Mouse (Mus musculus) thymus, postnatal 14 days (tissue): ENCODE results near the gene Cabin1.
A peak's percentile ranks its signal among the peaks of the same experiment; 100 is the strongest.

Experiments
- DNase-seq: peaks from one replicate; pipeline ENCODE4 v3.0.0; 2021

The Cabin1 gene

GRCm38 (mm10) chr10:75661876-75662275 lies 102.3 kb downstream of the Cabin1 start:
- no peak for DNase-seq

GRCm38 (mm10) chr10:75661381-75661780 lies 102.8 kb downstream of the Cabin1 start:
- no peak for DNase-seq

- DNase-seq, result no peak
These were observed 106.4 kb downstream of the Cabin1 start for GRCm38 (mm10) chr10:75657772-75658171.

GRCm38 (mm10) chr10:75657165-75657564 lies 107.0 kb downstream of the Cabin1 start:
- no peak for DNase-seq

GRCm38 (mm10) chr10:75654053-75654452 lies 110.1 kb downstream of the Cabin1 start:
- no peak for DNase-seq

GRCm38 (mm10) chr10:75651381-75652068 lies 112.6 kb downstream of the Cabin1 start:
- DNase-seq, result no peak

- no peak for DNase-seq
These were observed 113.7 kb downstream of the Cabin1 start for GRCm38 (mm10) chr10:75650306-75650902.

- no peak for DNase-seq
These were observed 114.6 kb downstream of the Cabin1 start for GRCm38 (mm10) chr10:75649406-75649995.

- DNase-seq, result no peak
These were observed 115.1 kb downstream of the Cabin1 start for GRCm38 (mm10) chr10:75649001-75649400.

- DNase-seq, result no peak
These were observed 116.0 kb downstream of the Cabin1 start for GRCm38 (mm10) chr10:75648091-75648490.

GRCm38 (mm10) chr10:75647362-75647761 lies 116.8 kb downstream of the Cabin1 start:
- DNase-seq, result no peak

- DNase-seq, result no peak
These were observed 117.7 kb downstream of the Cabin1 start for GRCm38 (mm10) chr10:75646406-75646805.

GRCm38 (mm10) chr10:75645616-75646015 lies 118.5 kb downstream of the Cabin1 start:
- DNase-seq, result no peak

- peak; percentile 80 for DNase-seq
These were observed 120.3 kb downstream of the Cabin1 start, which contains the start of gene Susd2 for GRCm38 (mm10) chr10:75643741-75644343. TSS of gene Susd2 (minus strand) at chr10:75644008.

GRCm38 (mm10) chr10:75642891-75643290 lies 121.2 kb downstream of the Cabin1 start:
- DNase-seq, result no peak

GRCm38 (mm10) chr10:75642436-75642835 lies 121.7 kb downstream of the Cabin1 start:
- no peak for DNase-seq

GRCm38 (mm10) chr10:75641721-75642222 lies 122.4 kb downstream of the Cabin1 start:
- DNase-seq, result no peak

- no peak for DNase-seq
These were observed 126.4 kb downstream of the Cabin1 start for GRCm38 (mm10) chr10:75637711-75638110.

GRCm38 (mm10) chr10:75636084-75636786 lies 127.9 kb downstream of the Cabin1 start:
- DNase-seq, result no peak

GRCm38 (mm10) chr10:75635693-75636055 lies 128.5 kb downstream of the Cabin1 start:
- peak; percentile 84 for DNase-seq

GRCm38 (mm10) chr10:75635019-75635692 lies 129.0 kb downstream of the Cabin1 start:
- DNase-seq, result no peak

- no peak for DNase-seq
These were observed 129.5 kb downstream of the Cabin1 start for GRCm38 (mm10) chr10:75634610-75635009.
